Mouse (Mus musculus): ENCODE results near the gene Ano3. TPM values are rescaled to one million over a fixed set of nuclear protein-coding genes. Genes with fewer than 3 reads are reported as not detected.

Gene Ano3
- polyA plus RNA-seq, 1 experiment from 2014 or later = 1.5 TPM

DNA sequence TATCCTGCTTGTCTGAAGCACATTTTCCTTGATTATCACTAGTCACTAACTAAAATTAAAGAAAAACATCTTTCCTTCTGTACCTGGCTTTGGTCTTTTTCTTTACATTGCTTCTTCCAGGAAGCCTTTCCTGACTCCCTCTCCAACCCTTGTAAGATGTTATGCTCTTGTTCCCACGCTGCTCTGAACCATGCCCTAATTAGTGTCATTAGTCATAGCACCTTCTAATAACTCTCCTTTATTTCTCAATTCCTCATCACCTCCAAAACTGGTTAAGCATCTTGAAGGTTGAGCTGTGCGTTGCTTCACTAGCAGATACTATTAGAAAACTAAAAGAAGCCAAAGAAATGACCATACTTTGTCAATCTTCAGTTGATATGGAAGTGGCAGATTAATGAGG lies 193.2 kb downstream of the Ano3 start:
- no peak for DNase-seq (ENCODE audit: low spot score, missing footprints)
- H3K4me3 ChIP-seq (ENCODE audit: low read depth, low read length) = no peak overlapping the region
- ATAC-seq (ENCODE audit: low FRiP score) = no peak

GRCm38 (mm10) chr2:110740493-110740892 lies 210.2 kb downstream of the Ano3 start:
- Histone ChIP-seq H3K4me3 (ENCODE audit: low read depth, low read length) (no peak overlapping the region), H3K36me3 (ENCODE audit: control insufficient read depth, insufficient read depth, low read length) (no peaks in the 10 kb centered on the region), H3K4me2 (no peak overlapping the region), H3K27ac (ENCODE audit: low read depth, low read length) (no peak overlapping the region), H3K9me3 (ENCODE audit: control insufficient read depth, low read length) (no peaks in the 10 kb centered on the region), H3K27me3 (ENCODE audit: control insufficient read depth, insufficient read depth, low read length) (no peaks in the 10 kb centered on the region), H3K9ac (ENCODE audit: low read length) (no peak overlapping the region), H3K4me1 (ENCODE audit: control insufficient read depth, insufficient read depth, low read length) (no peaks in the 10 kb centered on the region)
- DNase-seq (ENCODE audit: low spot score, missing footprints) = no peak
- 59% methylated on average over 1 of the region's 1 CpGs for WGBS
- ATAC-seq (ENCODE audit: low FRiP score) = 0 out of 2 replicates have a peak, but pooled peaks have one; percentile 44

More for the DNA sequence above, 193.2 kb downstream of the Ano3 start:
- H3K36me3 ChIP-seq (ENCODE audit: control insufficient read depth, insufficient read depth, low read length) = no peaks in the 10 kb centered on the region
- no peaks in the 10 kb centered on the region for H3K9me3 ChIP-seq (ENCODE audit: control insufficient read depth, low read length)
- no peaks in the 10 kb centered on the region for H3K4me1 ChIP-seq (ENCODE audit: control insufficient read depth, insufficient read depth, low read length)
- no peak overlapping the region for H3K4me2 ChIP-seq
- H3K9ac ChIP-seq (ENCODE audit: low read length) = no peak overlapping the region
- 83% methylated on average over 2 of the region's 2 CpGs for WGBS
- H3K27me3 ChIP-seq (ENCODE audit: control insufficient read depth, insufficient read depth, low read length) = no peaks in the 10 kb centered on the region
- no peak overlapping the region for H3K27ac ChIP-seq (ENCODE audit: low read depth, low read length)

GRCm38 (mm10) chr2:110739781-110740180 lies 210.9 kb downstream of the Ano3 start:
- Histone ChIP-seq H3K27ac (ENCODE audit: low read depth, low read length) (no peak overlapping the region), H3K9ac (ENCODE audit: low read length) (no peak overlapping the region), H3K9me3 (ENCODE audit: control insufficient read depth, low read length) (no peaks in the 10 kb centered on the region), H3K4me3 (ENCODE audit: low read depth, low read length) (no peak overlapping the region), H3K4me2 (no peak overlapping the region), H3K36me3 (ENCODE audit: control insufficient read depth, insufficient read depth, low read length) (no peaks in the 10 kb centered on the region), H3K4me1 (ENCODE audit: control insufficient read depth, insufficient read depth, low read length) (no peaks in the 10 kb centered on the region), H3K27me3 (ENCODE audit: control insufficient read depth, insufficient read depth, low read length) (no peaks in the 10 kb centered on the region)
- DNase-seq (ENCODE audit: low spot score, missing footprints) (no peak), ATAC-seq (ENCODE audit: low FRiP score) (no peak)
- WGBS = 67% methylated on average over 1 of the region's 1 CpGs

GRCm38 (mm10) chr2:110737981-110738380 lies 212.7 kb downstream of the Ano3 start:
- no peaks in the 10 kb centered on the region for H3K36me3 ChIP-seq (ENCODE audit: control insufficient read depth, insufficient read depth, low read length)
- WGBS = 80% methylated on average over 2 of the region's 2 CpGs
- no peaks in the 10 kb centered on the region for H3K4me1 ChIP-seq (ENCODE audit: control insufficient read depth, insufficient read depth, low read length)
- no peak overlapping the region for H3K4me3 ChIP-seq (ENCODE audit: low read depth, low read length)
- H3K9me3 ChIP-seq (ENCODE audit: control insufficient read depth, low read length) = no peaks in the 10 kb centered on the region
- no peaks in the 10 kb centered on the region for H3K27me3 ChIP-seq (ENCODE audit: control insufficient read depth, insufficient read depth, low read length)
- DNase-seq (ENCODE audit: low spot score, missing footprints) (no peak), ATAC-seq (ENCODE audit: low FRiP score) (no peak)
- no peak overlapping the region for H3K4me2 ChIP-seq
- no peak overlapping the region for H3K9ac ChIP-seq (ENCODE audit: low read length)
- no peak overlapping the region for H3K27ac ChIP-seq (ENCODE audit: low read depth, low read length)

DNA sequence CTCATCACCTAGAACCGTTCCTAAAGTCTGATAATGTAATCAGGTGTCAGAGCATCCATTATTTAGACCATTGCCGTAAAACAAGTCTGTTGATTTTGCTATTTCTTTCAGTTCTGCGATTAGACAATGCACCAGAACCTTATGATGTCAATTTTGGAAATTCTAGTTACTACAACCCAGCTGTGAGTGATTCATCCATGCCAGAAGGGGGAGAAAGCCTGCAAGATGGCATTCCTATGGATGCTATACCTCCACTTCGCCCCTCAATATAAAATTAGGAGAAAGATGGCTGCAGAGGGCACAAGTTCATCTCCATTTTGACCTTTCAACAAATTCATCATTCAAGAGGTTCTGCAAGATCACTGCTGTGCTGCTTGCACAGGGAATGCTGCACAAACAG lies 213.5 kb downstream of the Ano3 start:
- DNase-seq (ENCODE audit: low spot score, missing footprints) (no peak), ATAC-seq (ENCODE audit: low FRiP score) (no peak)
- no peaks in the 10 kb centered on the region for H3K9me3 ChIP-seq (ENCODE audit: control insufficient read depth, low read length)
- H3K36me3 ChIP-seq (ENCODE audit: control insufficient read depth, insufficient read depth, low read length) = no peaks in the 10 kb centered on the region
- no peaks in the 10 kb centered on the region for H3K27me3 ChIP-seq (ENCODE audit: control insufficient read depth, insufficient read depth, low read length)
- H3K9ac ChIP-seq (ENCODE audit: low read length) = no peak overlapping the region
- H3K4me1 ChIP-seq (ENCODE audit: control insufficient read depth, insufficient read depth, low read length) = no peaks in the 10 kb centered on the region
- no peak overlapping the region for H3K27ac ChIP-seq (ENCODE audit: low read depth, low read length)
- no peak overlapping the region for H3K4me3 ChIP-seq (ENCODE audit: low read depth, low read length)
- no peak overlapping the region for H3K4me2 ChIP-seq
- 84% methylated on average over 4 of the region's 4 CpGs for WGBS

DNA sequence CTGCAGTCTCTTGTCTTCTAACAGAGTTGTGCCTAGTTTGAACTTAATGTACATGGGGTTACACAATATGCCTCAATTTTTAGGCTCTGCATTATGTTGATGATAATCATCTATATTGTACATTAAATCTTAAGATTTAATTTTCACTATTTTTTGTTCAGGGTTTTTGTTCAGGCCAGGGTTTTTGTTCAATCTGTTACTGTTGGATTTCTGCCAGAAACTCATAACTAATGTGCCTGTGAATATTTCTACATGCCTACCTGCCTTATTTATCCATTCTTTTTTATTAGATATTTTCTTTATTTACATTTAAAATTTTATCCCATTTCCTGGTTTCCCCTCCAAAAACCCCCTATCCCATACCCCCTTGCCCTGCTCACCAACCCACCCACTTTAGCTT lies 224.6 kb downstream of the Ano3 start:
- DNase-seq (ENCODE audit: low spot score, missing footprints) (no peak), ATAC-seq (ENCODE audit: low FRiP score) (no peak)
- no peaks in the 10 kb centered on the region for H3K4me1 ChIP-seq (ENCODE audit: control insufficient read depth, insufficient read depth, low read length)
- no peak overlapping the region for H3K9ac ChIP-seq (ENCODE audit: low read length)
- no peaks in the 10 kb centered on the region for H3K36me3 ChIP-seq (ENCODE audit: control insufficient read depth, insufficient read depth, low read length)
- no peaks in the 10 kb centered on the region for H3K27me3 ChIP-seq (ENCODE audit: control insufficient read depth, insufficient read depth, low read length)
- no peaks in the 10 kb centered on the region for H3K9me3 ChIP-seq (ENCODE audit: control insufficient read depth, low read length)
- H3K4me3 ChIP-seq (ENCODE audit: low read depth, low read length) = no peak overlapping the region
- no peak overlapping the region for H3K4me2 ChIP-seq
- H3K27ac ChIP-seq (ENCODE audit: low read depth, low read length) = no peak overlapping the region

- Histone ChIP-seq H3K9ac (ENCODE audit: low read length) (no peak overlapping the region), H3K4me3 (ENCODE audit: low read depth, low read length) (no peak overlapping the region), H3K4me2 (no peak overlapping the region), H3K9me3 (ENCODE audit: control insufficient read depth, low read length) (no peaks in the 10 kb centered on the region), H3K36me3 (ENCODE audit: control insufficient read depth, insufficient read depth, low read length) (no peaks in the 10 kb centered on the region), H3K27me3 (ENCODE audit: control insufficient read depth, insufficient read depth, low read length) (no peaks in the 10 kb centered on the region), H3K27ac (ENCODE audit: low read depth, low read length) (no peak overlapping the region), H3K4me1 (ENCODE audit: control insufficient read depth, insufficient read depth, low read length) (no peaks in the 10 kb centered on the region)
- 83% methylated on average over 1 of the region's 1 CpGs for WGBS
- ATAC-seq (ENCODE audit: low FRiP score) (no peak), DNase-seq (ENCODE audit: low spot score, missing footprints) (no peak)
These were observed 228.5 kb downstream of the Ano3 start for GRCm38 (mm10) chr2:110722208-110722607.

GRCm38 (mm10) chr2:110721290-110721753 lies 229.4 kb downstream of the Ano3 start, which contains the start of gene Muc15:
Gene Muc15, plus strand, starts transcription at chr2:110721340.
- Histone ChIP-seq H3K27ac (ENCODE audit: low read depth, low read length) (no peak within 1 kb of the TSS), H3K9me3 (ENCODE audit: control insufficient read depth, low read length) (no peaks in the 10 kb centered on the region), H3K4me2 (no peak within 1 kb of the TSS), H3K4me3 (ENCODE audit: low read depth, low read length) (no peak within 1 kb of the TSS), H3K36me3 (ENCODE audit: control insufficient read depth, insufficient read depth, low read length) (no peaks in the 10 kb centered on the region), H3K4me1 (ENCODE audit: control insufficient read depth, insufficient read depth, low read length) (no peaks in the 10 kb centered on the region), H3K9ac (ENCODE audit: low read length) (no peak within 1 kb of the TSS), H3K27me3 (ENCODE audit: control insufficient read depth, insufficient read depth, low read length) (no peaks in the 10 kb centered on the region)
- DNase-seq (ENCODE audit: low spot score, missing footprints) (no peak), ATAC-seq (ENCODE audit: low FRiP score) (no peak)
- 52% methylated on average over 3 of the region's 3 CpGs for WGBS

DNA sequence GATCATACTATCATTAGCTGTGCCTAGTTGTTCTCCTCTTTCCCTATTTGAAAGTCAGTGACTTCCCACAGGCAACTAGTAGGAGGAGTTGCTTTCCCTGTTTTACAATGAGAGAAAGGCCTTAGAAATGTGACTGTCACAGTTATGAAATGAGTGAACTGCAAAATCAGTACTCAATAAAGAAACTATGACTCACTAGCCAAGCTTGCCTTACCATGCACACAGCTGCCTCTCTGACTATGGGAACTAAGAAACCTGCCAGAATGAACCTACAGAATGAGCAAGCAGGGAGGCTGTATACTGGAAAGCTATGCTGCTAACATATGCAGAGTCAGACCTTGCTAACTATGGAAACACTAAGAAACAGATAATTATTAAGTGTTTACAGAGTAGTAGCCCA lies 231.7 kb downstream of the Ano3 start:
- no peaks in the 10 kb centered on the region for H3K4me1 ChIP-seq (ENCODE audit: control insufficient read depth, insufficient read depth, low read length)
- no peak overlapping the region for H3K4me3 ChIP-seq (ENCODE audit: low read depth, low read length)
- no peak overlapping the region for H3K9ac ChIP-seq (ENCODE audit: low read length)
- ATAC-seq (ENCODE audit: low FRiP score) = no peak
- H3K4me2 ChIP-seq = no peak overlapping the region
- H3K9me3 ChIP-seq (ENCODE audit: control insufficient read depth, low read length) = no peaks in the 10 kb centered on the region
- no peaks in the 10 kb centered on the region for H3K27me3 ChIP-seq (ENCODE audit: control insufficient read depth, insufficient read depth, low read length)
- no peaks in the 10 kb centered on the region for H3K36me3 ChIP-seq (ENCODE audit: control insufficient read depth, insufficient read depth, low read length)
- H3K27ac ChIP-seq (ENCODE audit: low read depth, low read length) = no peak overlapping the region
- no peak for DNase-seq (ENCODE audit: low spot score, missing footprints)

Data from midbrain, embryonic 11.5 days (tissue).